Mouse (Mus musculus) gastrocnemius, postnatal 4 days (tissue): ENCODE measurements at regions not wholly inside any gene's neighbourhood (a gene's known extent, or its start where the extent isn't known, plus 50 kb on each side); places are given as distances from the start of the nearest gene placed in this dataset.

Experiments
- DNase-seq, 2 experiments: peaks; one replicate each; pipeline ENCODE4 v3.0.0; 2021 to 2022; ENCODE audit warnings: low spot score in 2 of 2, mixed read lengths in 2 of 2

DNA sequence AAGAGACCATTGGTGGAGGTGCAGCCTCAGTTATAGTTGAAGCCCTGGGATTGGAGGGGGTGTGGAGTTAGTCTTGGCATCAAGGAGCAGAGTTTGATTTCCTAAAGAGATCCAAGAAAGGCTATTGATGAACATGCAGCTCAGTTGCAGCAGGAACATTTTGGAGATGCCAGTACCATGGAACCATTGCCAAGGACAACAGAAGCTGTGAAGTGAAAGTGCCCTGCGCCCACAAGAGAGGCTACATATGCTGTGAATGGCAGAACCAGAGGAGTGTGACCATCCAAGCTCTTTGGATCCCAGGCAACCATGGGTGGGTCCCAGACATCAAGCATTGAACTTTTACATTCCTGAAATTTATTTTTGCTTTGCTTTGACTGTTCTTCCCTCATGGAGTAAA lies 539.2 kb upstream of the Mpdz start:
- no peak for DNase-seq

DNA sequence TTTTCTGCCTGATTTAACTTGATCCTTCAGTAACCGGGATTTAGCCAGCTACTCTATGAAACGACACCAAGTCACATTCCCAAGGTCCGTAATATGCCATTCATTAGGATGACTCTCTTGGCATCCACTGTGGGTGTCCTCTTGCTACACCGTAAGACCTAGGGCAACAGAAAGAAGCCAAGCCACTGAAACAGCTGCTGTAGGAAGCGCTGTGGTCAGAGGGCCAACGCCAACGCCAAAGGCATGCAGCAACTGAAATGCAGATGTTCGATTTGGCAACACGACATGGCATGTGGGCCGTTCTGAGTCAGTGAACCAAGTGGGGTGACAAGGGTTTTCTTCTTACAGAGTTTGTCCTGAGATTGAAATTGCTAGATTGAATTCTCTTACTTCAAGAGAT lies 527.9 kb upstream of the Mpdz start:
- DNase-seq: peak in 1 of 2 experiments; percentile 62

DNA sequence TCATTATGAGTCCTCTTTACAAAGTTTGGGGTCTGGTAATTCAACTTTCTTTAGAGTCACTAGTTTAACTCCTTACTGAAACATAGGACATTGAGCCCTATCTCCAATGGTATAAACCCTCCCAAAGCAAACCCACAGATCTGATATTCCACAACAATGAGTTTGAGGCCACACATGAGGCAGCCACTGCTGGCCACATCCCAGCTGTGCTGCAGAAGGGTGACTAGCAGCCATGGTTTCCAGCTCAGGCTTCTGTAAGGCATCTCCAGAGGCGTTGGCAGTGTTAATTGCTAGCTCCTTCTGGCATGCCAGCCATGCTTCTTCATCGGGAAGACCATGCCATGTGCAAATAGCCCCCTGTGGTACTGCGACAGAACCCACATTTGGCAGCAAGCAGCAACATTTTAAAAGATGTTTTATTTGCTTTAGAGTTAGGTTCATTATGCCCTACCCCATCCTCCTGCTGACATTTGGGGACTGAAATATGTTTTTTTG lies 527.1 kb upstream of the Mpdz start:
- no peak for DNase-seq

DNA sequence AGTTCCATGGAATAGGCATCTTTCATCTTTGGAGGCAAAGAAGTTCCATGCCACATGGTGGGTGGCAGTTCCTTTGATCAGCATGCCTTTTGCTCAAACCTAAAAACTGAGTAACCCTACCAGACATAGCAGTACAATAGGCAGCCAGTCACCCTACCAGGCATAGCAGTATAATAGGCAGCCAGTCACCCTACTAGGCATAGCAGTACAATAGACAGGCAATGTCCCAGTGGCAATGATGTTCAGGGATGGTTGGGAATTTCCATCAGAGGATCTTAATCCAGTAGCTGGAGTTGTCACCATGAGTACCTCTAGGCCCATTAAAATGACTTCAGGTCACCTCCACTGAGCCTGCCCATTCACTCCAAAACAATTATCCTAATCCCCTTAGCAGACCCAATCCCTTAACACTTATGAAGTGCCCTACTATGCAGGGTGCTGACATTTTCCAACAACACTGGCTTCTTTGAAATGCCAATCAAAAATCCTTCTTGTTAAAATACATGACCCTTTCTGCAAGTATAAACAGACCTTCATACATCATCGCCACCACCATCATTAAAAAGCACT lies 523.5 kb upstream of the Mpdz start:
- DNase-seq: no peak

DNA sequence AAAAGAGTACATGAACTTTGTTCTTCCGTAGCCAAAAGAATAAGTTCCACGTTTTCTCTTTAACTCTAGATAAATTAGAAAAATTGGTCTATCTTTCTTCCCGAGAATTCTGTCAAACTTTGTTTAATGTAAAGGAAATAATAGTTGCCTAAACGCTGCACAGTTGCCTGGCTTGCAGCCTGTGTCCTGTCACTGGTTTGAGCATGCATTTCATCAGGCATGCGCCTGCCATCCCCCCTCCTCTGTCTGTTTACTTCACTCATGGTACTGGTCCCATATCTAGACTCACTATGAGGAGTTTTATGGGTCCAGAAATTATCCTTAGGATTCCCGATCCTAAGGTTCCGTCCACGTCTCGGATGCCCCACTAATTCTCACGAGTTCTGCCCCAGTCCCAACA lies 520.5 kb upstream of the Mpdz start:
- no peak for DNase-seq

DNA sequence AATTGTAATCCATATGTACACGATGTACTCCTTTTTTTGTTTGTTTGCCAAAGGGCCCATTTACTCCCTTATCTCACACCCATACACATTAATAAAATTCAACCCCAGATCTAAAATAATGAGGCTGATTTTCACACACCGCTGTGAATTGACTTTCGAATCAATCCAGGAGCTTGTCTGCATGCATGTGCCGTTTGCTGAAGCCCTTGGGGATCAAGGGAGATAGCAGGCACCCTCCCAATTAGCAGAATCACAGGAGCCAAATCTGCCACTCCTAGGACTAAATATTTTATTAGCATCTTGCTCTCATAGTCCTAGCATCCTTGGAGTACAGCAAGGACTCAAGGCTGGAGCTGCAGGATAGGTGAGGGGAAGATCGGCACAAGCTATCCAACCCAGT lies 520.0 kb upstream of the Mpdz start:
- no peak for DNase-seq

DNA sequence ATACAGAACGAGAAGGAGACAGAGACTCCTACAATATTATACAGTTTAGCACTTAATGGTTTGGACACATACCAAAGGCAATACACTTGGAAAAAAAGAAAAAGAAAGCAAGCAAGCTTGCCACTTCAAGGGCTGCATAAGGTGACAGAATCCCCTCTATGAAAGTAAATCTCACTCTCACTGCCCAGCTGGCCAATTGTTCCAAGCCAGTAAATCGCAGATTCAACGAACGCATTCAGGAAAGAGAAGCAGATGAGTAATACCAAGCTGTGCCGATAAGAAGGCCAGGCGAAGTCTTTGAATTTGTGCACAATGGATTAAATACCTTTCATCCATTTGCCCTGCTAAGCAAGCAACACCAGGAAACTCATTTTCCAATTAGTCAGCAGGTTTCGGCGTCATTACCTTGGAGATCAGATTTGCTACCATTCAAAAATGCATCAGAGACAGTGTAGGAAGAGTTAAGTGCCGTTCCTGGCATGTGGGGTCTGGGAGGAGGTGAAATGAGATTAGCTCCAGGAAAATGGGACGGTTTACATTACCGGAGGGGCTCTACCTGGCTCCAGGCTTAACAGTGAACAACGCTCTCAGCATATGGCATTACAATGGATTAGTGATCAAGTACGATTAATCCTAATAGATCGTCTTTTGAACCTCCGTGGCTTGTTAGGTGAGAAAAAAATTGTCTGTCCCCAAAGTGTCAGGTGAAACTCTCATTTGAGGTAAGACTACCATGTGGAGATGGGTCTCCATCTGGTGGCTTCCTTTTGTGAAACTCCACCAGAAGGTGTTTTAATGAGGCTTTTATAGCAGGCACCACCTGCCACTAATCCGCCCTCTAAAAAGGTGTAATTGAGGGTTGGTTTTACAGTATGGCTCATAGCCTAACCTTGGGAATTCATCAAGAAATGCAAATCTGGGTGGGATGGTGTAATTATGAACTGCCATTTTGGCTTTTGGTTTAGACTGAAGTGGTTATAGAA lies 518.2 kb upstream of the Mpdz start:
- no peak for DNase-seq

DNA sequence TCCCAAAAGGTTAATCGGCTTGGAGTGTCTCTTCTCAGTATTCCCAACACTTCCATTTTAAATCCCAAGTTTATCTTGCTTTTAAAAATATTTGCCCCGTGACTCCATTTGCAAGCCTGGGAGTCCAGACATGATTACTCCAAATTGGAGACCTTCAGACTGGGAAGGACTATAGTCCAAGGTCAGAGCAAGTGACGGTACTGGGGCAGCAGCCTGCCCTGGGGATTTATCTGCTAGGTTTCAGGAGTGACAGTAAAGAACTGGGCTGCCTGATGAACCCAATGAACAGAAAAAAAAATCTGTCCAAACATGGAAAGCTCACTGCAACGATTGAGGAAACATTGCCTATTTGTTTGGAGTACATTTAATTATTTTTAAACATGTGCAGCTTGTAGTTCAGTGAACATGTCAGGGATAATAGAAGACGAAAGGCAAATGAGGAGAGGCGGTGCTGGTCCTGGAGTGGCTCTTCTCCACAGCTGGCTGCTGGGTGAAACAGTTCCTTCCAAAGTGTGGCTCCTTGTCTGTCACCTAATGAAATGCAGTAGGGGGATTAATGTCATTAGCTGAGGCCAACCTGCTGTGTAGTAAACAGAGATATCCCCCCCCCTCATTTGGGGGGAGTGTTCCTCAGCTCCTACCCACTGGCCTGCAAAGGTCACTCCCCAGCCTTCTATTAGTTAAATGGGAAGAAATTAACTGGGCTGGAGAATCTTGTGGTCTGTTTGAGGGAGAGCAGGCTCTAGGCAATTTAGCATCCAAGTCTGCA lies 514.5 kb upstream of the Mpdz start:
- no peak for DNase-seq

DNA sequence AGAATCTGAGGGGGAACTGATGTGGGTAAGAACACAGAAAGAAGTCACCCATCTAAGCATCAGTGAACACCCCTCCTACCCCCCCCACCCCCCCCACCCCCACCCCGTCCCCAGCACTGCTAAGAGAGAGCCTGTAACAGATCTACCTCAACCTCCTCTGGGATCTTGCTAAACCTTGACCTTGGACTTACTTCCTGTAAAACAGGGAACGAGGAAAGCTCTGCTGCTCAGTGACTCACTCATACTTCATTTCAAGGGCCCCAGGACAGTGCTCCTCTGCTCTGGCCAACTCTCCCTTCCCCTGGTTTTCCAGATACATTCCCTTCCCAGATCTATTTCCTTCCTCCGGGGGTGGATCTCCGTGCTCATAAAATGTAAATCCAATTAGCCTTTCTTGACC lies 510.4 kb upstream of the Mpdz start:
- DNase-seq: no peak

DNA sequence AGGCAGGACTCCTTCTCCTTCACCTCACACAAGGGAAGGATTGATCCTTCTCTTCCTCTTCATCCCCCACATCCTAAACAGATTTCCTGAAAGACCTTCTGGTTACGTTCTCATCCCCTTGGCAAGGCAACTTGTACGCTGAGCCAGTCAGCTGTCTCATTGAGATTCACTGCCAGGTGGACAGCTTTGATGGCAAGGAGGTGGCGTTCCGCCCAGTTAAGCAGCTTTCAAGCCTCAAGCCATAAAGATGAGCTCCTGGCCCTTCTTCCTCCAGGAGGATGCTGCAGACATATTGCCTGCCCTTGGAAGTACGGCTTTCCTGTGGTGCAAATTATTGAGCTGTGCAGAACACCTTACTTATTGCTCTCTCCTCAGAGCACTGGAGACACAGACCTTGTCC lies 494.8 kb upstream of the Mpdz start:
- peak in 1 of 2 experiments; percentile 67 for DNase-seq

DNA sequence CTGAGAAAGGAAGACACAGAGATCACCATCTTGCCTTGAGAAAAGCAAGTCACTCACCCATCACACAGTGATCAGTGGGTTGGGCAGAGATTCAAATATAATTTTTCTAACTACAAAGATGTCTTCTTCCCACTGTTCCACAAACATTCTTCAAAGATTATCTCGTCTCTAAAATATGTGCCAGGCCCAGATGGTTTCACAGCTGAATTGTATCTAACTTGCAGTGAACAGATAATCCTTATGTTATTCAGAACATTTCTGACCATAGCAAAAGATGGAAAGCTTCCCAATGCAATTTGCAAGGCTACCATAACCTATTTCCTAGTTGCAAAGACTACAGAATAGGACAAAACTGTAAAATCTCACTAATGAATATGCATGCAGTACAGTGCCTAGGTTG lies 488.3 kb upstream of the Mpdz start:
- DNase-seq: no peak

DNA sequence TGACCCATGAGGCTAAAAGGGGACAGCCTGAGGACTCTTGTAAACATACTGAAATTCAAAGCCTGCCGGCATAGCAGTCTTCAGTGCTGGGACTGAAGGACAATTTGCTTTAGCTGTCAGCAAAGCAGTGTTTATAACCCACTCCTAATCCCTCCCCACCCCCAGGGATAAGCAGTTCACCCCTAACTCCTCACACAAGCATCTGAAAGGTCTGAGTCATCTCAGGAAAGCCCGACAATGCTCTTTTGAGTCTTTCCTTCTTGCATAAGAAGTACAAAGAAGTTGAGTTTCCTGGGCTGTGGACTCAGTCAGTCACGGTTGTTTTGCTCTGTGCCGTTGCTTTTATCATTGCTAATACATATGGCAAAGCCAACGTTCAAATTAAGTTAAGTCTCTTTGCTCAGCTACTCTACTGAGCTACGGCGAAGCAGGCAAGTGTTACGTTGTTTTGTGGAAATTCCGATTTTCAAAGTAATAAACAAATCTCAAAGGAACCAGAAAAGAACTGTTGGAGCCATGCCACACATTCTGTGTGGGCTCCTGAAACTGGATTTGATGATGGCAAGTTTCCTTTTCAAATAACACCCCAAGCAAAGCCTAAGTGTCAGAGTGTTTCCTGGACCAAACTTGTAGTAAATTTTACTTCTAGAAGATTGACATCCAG lies 486.1 kb upstream of the Mpdz start:
- no peak for DNase-seq

DNA sequence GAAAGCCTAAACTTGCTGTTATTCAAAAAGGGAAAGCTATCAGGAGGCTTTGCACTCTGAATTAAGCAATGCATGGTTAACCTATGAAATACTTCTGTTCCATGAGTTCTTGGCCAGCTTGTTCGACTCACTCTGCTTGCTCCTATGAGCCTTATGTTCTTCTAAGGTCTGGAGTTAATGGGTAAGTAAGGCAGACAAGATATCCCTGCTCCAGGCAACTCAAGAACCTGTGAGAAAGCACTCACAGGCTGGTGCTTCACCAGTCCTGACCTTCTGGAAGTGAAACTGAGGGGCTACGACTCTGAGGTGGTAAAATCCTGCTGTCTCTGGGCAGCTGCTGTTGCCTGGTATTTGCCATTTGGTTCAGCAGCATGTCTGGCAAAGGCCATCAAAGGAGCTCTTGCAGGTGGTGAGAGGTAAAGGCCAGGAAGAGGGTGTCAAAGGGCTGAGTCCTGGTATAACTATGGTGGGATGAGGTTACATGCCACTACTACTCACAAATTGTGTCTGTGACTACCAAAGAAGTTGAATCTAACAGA lies 484.6 kb upstream of the Mpdz start:
- DNase-seq: no peak

DNA sequence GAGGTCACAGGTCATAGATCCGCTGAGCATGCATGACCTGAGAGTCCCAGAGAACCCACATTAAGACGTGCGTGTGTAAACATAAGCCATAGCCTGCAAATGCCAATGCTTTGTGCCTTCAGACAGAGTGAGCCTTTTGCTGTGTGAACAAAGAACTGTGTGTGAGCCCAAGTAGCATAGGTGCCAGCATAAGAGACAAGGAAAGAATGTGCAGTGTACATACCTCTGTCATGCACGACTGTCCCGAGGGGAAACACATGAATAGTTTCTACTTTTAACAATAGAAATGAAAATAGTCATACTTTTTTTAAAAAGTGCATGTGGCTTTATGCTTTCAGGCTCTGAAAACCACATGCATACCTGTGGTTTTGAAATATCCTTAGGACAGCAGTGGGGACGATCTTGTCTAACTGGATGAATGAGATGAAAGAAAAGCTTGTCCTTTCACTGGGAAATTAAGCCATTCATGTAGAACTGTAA lies 484.1 kb upstream of the Mpdz start:
- no peak for DNase-seq

DNA sequence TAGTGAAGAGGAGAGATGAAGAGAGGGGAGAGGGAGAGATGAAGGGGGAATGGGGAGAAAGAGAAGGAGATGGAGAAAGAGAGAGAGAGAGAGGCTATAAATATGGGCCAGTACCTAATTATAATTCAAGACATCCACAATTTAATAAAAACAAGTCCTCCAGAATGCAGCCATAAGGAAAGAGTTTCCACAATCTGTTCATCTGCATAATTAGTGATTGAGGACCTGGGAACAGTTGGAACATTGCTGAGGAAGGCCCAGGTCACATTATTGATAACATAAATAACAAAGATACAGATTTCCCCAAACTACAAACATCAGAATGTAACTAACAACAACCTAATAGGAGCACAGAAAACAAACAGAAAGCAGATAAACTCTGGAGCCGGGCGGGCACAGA lies 483.0 kb upstream of the Mpdz start:
- no peak for DNase-seq

DNA sequence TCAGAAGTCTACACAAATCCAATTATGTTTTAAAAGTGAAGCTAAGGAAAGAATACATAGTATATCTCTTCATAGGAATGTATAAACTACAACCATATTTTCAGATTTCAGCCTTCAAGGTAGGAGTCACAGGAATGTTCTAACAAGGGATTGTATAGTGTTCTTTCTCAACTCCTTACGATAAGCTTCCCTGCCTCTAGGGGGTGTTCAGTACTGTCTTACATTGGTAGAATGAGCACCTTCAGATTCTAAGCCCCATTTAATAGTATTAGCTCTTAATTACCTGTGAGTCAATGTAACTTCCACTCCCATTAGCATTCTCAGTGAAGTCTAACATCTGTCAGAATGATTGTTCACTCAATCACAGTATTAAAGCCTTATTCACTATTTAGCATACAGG lies 481.5 kb upstream of the Mpdz start:
- no peak for DNase-seq

DNA sequence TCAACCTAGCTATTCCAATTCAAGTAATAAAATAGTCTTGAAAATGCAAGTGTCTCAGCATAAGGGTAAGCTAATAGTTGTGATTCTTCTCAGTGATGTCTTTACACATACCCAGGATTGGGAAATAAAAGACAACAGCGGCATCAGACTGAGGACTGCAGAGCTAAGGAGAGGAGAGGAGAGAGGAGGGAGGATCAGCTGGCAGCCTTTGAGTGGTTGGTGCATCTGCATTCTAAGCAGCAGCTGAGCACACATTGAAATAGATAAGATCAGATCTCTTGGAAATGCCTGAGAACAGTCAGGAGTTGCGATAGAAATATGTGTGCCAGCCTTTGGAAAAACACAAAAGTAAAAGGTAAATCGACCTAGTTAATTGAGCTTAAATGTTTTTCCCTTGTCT lies 480.3 kb upstream of the Mpdz start:
- no peak for DNase-seq

DNA sequence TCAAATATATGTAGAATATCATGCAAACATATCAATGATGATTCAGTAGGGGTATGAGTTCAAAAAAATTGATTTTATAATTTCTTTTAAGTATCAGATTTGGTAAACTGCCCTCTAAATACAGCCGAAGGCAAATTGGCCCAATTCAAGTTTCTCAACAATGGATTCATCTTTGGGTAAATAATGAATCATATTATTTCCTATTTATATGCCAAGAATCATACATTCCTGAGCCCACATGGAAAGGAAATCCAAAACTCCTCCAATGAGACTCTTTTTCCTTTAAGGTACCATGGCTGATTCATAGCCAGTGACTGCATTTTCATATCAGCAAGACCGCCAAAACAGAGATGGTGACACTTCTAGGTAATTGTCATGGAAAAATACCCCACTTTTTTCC lies 472.4 kb upstream of the Mpdz start:
- DNase-seq: no peak

DNA sequence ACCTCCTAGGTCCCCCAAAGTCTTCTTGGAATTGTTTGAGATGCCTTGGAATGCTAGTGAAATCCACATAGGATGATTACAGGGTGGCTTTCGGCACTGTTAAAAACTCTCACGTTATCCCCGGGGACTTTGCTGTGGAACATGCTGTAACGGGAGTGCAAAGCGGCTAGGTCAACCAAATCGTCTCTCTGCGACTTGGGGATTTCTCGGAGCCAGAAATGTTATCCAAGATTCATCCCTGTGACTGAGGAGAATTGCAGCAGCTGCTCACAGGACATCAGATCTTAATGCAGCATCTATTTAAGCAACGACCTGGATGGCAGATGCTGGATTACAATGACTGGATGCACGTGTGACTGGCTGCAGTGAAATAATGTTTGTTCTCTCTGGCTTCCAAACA lies 470.7 kb upstream of the Mpdz start:
- DNase-seq: peak in 1 of 2 experiments; percentile 53

DNA sequence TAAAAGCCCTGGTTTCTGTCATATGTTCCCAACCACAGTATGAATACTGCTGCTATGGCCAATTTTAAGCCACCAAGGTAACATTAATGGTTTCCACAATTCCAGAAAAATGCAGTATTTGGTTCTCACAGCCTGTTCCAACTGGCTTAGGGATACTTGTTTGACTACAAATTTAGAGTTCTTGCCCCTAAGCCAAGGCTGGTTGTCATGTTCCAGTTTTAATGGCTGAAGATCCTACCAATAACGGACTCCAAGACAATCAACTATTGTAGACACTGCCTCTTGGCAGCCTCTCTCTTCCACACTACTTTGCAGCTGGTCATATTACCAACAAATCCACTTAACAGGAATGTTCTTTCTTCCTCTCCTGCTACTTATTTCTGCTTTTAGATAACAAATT lies 470.0 kb upstream of the Mpdz start:
- DNase-seq: peak in 1 of 2 experiments; percentile 45

DNA sequence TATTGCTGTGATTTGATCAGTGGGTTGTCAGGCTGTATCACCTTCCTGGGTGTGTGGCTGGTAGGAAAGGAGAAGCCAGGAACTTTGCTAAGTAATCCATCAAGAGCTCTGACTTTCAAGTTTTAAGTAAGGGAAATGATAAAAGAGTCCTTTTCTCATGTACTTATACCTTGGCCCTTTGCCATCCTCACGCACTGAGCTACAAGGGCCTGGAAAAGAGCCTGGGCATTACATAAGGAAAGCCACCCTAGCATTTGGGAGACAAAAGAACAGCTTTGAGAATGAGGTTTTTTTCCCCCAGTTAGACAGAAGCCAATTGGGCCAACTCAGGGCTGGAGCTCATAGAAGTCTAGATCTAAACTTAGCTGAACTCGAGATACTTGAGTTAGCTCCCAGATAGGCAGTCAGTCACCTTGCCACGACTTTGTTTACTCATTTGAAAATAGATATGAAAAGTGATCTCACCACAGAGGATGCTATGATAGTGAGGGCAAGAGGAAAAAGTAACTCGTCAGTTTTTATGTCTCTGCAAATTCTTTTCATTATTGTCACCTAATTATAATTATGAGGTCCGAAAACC lies 457.4 kb upstream of the Mpdz start:
- no peak for DNase-seq
